Mouse (Mus musculus) heart, adult 2 months (tissue): Measurements from ENCODE around the gene Crybb1. TPM values are rescaled to one million over a fixed set of nuclear protein-coding genes. Genes with fewer than 3 reads are reported as not detected.

Experiments used
- DNase-seq, 2 experiments: peaks; one replicate each; pipeline ENCODE4 v3.0.0; 2021
- H3K27ac ChIP-seq: fragments of 200-600 bp; 2 replicates; pipeline ENCODE4 v1.8.1; 2022
- H3K27me3 ChIP-seq: fragments of 200-500 bp; 2 replicates; pipeline ENCODE4 v1.6.1; 2012; ENCODE audit warnings: mild to moderate bottlenecking, low read length, inconsistent platforms, mixed read lengths; ENCODE audit not compliant: control insufficient read depth, insufficient read depth
- H3K36me3 ChIP-seq: fragments of 200-500 bp; 2 replicates; pipeline ENCODE4 v1.6.1; 2012; ENCODE audit warnings: low read length, inconsistent platforms; ENCODE audit not compliant: control insufficient read depth, insufficient read depth
- H3K4me1 ChIP-seq: fragments of 200-500 bp; 2 replicates; pipeline ENCODE4 v1.6.1; 2011; ENCODE audit warnings: low read length; ENCODE audit not compliant: control insufficient read depth, insufficient read depth
- H3K4me3 ChIP-seq: fragments of 200-600 bp; 2 replicates; pipeline ENCODE4 v1.8.1; 2022
- H3K79me2 ChIP-seq: fragments of 200-500 bp; replicated peaks from 2 replicates; pipeline ENCODE4 v1.6.1; 2012; ENCODE audit warnings: mild to moderate bottlenecking, inconsistent platforms, low read length, moderate library complexity, mixed read lengths; ENCODE audit not compliant: control insufficient read depth, insufficient read depth
- H3K9ac ChIP-seq: fragments of 200-500 bp; 2 replicates; pipeline ENCODE4 v1.6.1; 2012; ENCODE audit warnings: low read depth, mild to moderate bottlenecking, control low read depth, inconsistent platforms, low read length, mixed read lengths
- CTCF ChIP-seq: fragments of 200-600 bp; IDR thresholded peaks from 2 replicates; pipeline ENCODE4 v1.8.1; 2022; ENCODE audit warnings: antibody characterized with exemption, mild to moderate bottlenecking, moderate library complexity
- EP300 ChIP-seq: fragments of 200-500 bp; IDR thresholded peaks from 2 replicates; pipeline ENCODE4 v1.6.1; 2011; ENCODE audit warnings: low read depth, low read length, control low read depth; ENCODE audit not compliant: insufficient read depth
- POLR2A ChIP-seq: fragments of 200-500 bp; IDR thresholded peaks from 2 replicates; pipeline ENCODE4 v1.6.1; 2011; ENCODE audit warnings: mild to moderate bottlenecking, low read depth, low read length, control low read depth; ENCODE audit not compliant: insufficient read depth
- WGBS: fragments of 180-500 bp; shearing (Covaris S2); methylation state at CpG from one replicate; pipeline ENCODE4 v1.1.7; 2018; 5-methylcytosine and 5-hydroxymethylcytosine counted together
- intact Hi-C: fragments of 180-260 bp; cut with DNase I; formaldehyde crosslinking; loops from one replicate; pipeline ENCODE4 v1.15.1; 2025
- polyA plus RNA-seq: library from polyadenylated mRNA; depleted of rRNA; stranded (reverse); fragments of >200 nt; gene quantifications from 2 replicates; pipeline ENCODE4 v1.2.3, GENCODE M21; 2012; rRNA removed
- total RNA-seq, 2 experiments: library from RNA; stranded (reverse); gene quantifications; 2 replicates each; pipeline ENCODE4 v1.2.3; 2021

Gene Crybb1
- total and polyA plus RNA-seq, 3 experiments, result 1.5 to 3.3 (median 2.3) TPM

GRCm38 (mm10) chr5:112317328-112317727 is 61.7 kb downstream of the Crybb1 start:
- Histone ChIP-seq H3K9ac (no peak overlapping the region), H3K4me3 (no peak overlapping the region), H3K27ac (peak overlapping the region; percentile 61), H3K4me1 (peaks cover 8% of the 10 kb centered on the region), H3K36me3 (no peaks in the 10 kb centered on the region), H3K27me3 (no peaks in the 10 kb centered on the region), H3K79me2 (no peaks in the 10 kb centered on the region)
- WGBS, result 20% methylated on average over 5 of the region's 5 CpGs
- intact Hi-C loops, result loop anchor here (2.0 kb wide), 1 partner anchor 33 kb away; no protein-coding TSS in a partner anchor
- peak; percentile 43 to 65 for DNase-seq
- TF ChIP-seq CTCF (no peak), POLR2A (no peak), EP300 (peak; percentile 48; the same call in 1 of the 2 replicates)

Other genes starting within 250 kb of the Crybb1 start
- gene Cryba4, start 3.3 kb upstream of the Crybb1 start, total RNA-seq, result 1 to 10 TPM; 5.3 to 7.1 TPM
- gene Cryba4, start 3.3 kb upstream of the Crybb1 start, polyA plus RNA-seq, result 14.4 and 33.8 TPM in 2 replicates
- 10 to 100 TPM; 38.3 to 43.6 TPM for gene Tpst2, start 20.9 kb downstream of the Crybb1 start, total RNA-seq
- gene Tpst2, start 20.9 kb downstream of the Crybb1 start, polyA plus RNA-seq, result 36.9 and 37.7 TPM in 2 replicates
- 10 to 100 TPM; 17.6 to 19.4 TPM for gene Tfip11, start 70.5 kb downstream of the Crybb1 start, total RNA-seq
- 16.0 and 18.5 TPM in 2 replicates for gene Tfip11, start 70.5 kb downstream of the Crybb1 start, polyA plus RNA-seq
- gene Srrd, start 87.2 kb downstream of the Crybb1 start, total RNA-seq, result 1 to 10 TPM; 6.5 to 7.3 TPM
- gene Srrd, start 87.2 kb downstream of the Crybb1 start, polyA plus RNA-seq, result 23.4 and 28.4 TPM in 2 replicates
- gene Hps4, start 87.3 kb downstream of the Crybb1 start, total RNA-seq, result 1 to 10 TPM; 8.0 to 8.5 TPM
- gene Hps4, start 87.3 kb downstream of the Crybb1 start, polyA plus RNA-seq, result 15.5 and 15.9 TPM in 2 replicates
- gene Gm6583, start 100.2 kb downstream of the Crybb1 start, total RNA-seq, result under 1 TPM in 1 of 2 experiments, not detected in 1; 0.10 TPM
- gene Gm6583, start 100.2 kb downstream of the Crybb1 start, polyA plus RNA-seq, result 0.04 TPM in 1 of 2 replicates, not detected in the other
- gene Asphd2, start 139.1 kb downstream of the Crybb1 start, total RNA-seq, result under 1 TPM; 0.50 to 0.89 TPM
- gene Asphd2, start 139.1 kb downstream of the Crybb1 start, polyA plus RNA-seq, result 0.88 and 1.00 TPM in 2 replicates
- not detected for gene Gm6588, start 193.6 kb downstream of the Crybb1 start, total RNA-seq
- gene Gm6588, start 193.6 kb downstream of the Crybb1 start, polyA plus RNA-seq, result not detected in 2 replicates